Mouse (Mus musculus): ENCODE measurements at regions not wholly inside any gene's neighbourhood (a gene's known extent, or its start where the extent isn't known, plus 50 kb on each side); places are given as distances from the start of the nearest gene placed in this dataset.

- DNase-seq (ENCODE audit: low spot score in 2 of 2), result peak in 1 of 2 experiments; percentile 70
These were observed 200.8 kb upstream of the Dio3 start for GRCm38 (mm10) chr12:110078081-110078505.

GRCm38 (mm10) chr12:110081831-110082615 is 196.8 kb upstream of the Dio3 start:
- no peak for DNase-seq (ENCODE audit: low spot score in 2 of 2)

GRCm38 (mm10) chr12:110082921-110083320 is 195.9 kb upstream of the Dio3 start:
- peak in 1 of 2 experiments; percentile 43 for DNase-seq (ENCODE audit: low spot score in 2 of 2)

GRCm38 (mm10) chr12:110083471-110083870 is 195.4 kb upstream of the Dio3 start:
- DNase-seq (ENCODE audit: low spot score in 2 of 2), result no peak

- DNase-seq (ENCODE audit: low spot score in 2 of 2), result no peak
These were observed 191.9 kb upstream of the Dio3 start for GRCm38 (mm10) chr12:110086921-110087320.

GRCm38 (mm10) chr12:110087812-110088211 is 191.1 kb upstream of the Dio3 start:
- DNase-seq (ENCODE audit: low spot score in 2 of 2), result peak in 1 of 2 experiments; percentile 26

GRCm38 (mm10) chr12:110102186-110102585 is 176.7 kb upstream of the Dio3 start:
- no peak for DNase-seq (ENCODE audit: low spot score in 2 of 2)

- DNase-seq (ENCODE audit: low spot score in 2 of 2), result peak in 1 of 2 experiments; percentile 54
These were observed 166.7 kb upstream of the Dio3 start for GRCm38 (mm10) chr12:110112051-110112722.

DNA sequence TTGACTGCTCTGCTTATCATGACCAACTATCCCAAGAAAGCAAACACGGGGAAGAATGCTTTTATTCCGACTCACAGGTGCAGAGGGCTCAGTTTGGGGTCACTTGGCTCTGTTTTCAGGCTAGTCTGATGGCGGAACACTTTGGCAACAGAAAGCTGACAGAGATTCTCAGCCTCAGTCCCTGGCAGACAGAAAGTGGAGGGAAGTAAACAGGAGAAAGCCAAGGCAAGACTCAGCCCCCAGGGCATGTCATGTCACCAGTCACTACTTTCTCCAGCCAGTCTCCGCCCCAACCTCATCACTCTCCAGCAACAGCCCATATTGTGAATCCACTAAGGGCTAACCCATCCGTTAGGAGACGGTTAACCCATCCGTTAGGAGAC is 166.2 kb upstream of the Dio3 start:
- no peak for DNase-seq (ENCODE audit: low spot score in 2 of 2)

- no peak for DNase-seq (ENCODE audit: low spot score in 2 of 2)
These were observed 158.7 kb upstream of the Dio3 start for GRCm38 (mm10) chr12:110120141-110120540.

- DNase-seq (ENCODE audit: low spot score in 2 of 2), result no peak
These were observed 155.9 kb upstream of the Dio3 start for GRCm38 (mm10) chr12:110122976-110123375.

DNA sequence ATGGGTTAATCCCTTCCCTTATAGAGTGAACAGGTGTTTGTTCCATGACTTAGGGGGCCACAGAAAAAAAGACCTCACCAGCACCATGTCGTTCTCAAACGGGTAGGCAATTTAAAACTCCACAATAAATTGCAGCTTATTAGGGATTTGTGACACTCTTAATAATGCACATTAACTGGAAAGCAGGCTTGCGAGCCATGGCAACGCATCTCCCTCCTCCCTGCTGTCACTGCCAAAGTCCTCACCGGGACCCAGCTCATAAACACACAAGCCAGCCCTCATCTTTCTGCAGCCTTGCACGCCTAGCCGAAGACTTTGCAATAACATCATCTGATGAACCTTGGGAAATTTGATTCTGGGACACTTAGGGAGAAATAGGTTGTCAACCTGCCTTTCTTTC is 152.3 kb upstream of the Dio3 start:
- DNase-seq (ENCODE audit: low spot score in 2 of 2), result no peak

DNA sequence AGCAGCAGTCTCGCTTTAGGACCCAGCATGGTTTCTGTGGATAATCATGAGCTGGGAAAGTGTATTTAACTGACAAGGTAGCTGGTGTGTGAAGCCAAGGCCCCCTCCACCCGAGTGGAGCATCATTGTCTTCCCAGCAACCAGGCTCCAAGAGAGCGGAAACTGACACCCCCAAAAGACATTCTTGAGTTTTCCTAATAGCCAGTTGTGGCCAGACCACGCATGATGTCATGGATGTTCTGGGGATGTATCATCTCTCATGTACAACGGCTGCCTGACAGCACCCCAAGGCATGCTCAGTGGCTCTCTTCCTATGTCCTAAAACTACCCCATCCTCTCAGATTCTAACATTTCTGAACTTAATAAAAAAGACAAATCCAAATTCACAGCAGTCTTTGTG is 133.5 kb upstream of the Dio3 start:
- DNase-seq (ENCODE audit: low spot score in 2 of 2), result no peak

DNA sequence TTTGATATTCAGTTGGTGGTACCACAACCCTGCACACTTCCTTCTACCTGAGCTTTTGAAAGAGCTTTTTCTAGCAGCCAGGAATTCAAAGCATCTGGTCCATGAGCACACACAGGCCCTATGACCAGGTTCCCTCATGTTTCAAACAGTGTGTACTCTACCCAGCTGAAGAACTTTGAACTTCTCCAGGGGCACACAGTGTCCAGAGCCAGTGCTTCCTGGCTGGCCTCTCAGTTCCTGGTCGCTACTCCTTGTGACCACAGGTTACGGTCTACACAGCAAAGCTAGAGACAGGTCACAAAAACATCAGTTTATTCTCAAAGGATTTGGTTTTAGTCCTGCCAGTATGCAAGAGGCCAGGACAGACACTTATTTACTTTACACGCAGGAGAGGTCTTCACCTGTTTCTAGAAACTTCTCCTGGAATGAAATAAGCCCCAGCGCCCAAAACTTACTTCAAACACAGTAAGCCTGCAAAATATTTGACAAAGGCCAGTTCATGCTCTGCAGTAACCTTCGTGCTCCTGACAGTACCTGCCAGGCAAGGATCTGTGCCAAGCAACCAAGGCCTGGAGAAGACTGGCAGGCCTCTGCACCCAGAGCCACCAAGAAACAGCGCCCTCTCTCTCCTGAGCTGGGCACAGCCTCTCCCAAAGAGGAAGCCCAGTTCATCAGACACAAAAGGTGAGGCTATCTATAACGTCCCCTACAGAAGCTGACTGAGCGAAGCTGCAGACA is 124.5 kb upstream of the Dio3 start:
- peak in 1 of 2 experiments; percentile 21 for DNase-seq (ENCODE audit: low spot score in 2 of 2)

DNA sequence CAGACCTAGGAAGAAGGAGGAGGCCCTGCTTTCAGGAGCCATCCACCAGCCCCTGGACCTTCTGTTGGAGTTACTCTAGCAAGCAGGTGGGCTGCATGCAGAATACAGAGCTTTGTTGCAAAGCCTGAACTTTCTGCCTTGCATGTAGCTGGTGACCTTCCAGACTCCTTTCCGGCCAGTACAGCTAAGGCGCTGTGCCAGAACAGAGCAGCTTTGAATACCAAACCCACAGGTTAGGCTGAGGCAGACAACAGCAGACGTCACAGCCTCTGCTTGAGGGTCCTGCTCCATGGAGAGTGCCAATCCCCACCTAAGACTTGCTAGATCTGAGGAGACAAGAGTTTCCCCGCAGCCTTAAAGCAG is 123.9 kb upstream of the Dio3 start:
- DNase-seq (ENCODE audit: low spot score in 2 of 2), result no peak

DNA sequence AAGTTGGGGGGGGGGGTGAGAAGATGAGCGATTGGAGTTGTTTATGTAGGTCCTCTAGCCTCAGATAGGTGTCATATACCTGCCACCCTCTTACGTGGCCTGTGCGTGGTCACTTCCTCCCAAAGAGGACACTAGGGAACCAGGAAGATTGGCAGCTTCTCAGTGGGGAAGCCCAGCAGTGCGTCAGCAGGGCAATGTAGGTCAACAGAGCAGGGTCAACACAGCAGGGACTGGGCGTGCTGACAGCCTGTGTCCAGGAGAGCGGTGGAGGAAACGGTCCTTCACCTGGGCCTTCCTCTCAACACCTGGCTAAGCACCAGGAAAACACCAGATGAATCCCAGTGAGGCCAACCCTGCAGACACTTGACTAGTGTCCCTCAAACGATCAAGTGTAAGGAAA is 122.4 kb upstream of the Dio3 start:
- no peak for DNase-seq (ENCODE audit: low spot score in 2 of 2)

- DNase-seq (ENCODE audit: low spot score in 2 of 2), result no peak
These were observed 120.7 kb upstream of the Dio3 start for GRCm38 (mm10) chr12:110157998-110158747.

GRCm38 (mm10) chr12:110161306-110161705 is 117.6 kb upstream of the Dio3 start:
- no peak for DNase-seq (ENCODE audit: low spot score in 2 of 2)

- DNase-seq (ENCODE audit: low spot score in 2 of 2), result no peak
These were observed 113.4 kb upstream of the Dio3 start for GRCm38 (mm10) chr12:110165462-110165861.

DNA sequence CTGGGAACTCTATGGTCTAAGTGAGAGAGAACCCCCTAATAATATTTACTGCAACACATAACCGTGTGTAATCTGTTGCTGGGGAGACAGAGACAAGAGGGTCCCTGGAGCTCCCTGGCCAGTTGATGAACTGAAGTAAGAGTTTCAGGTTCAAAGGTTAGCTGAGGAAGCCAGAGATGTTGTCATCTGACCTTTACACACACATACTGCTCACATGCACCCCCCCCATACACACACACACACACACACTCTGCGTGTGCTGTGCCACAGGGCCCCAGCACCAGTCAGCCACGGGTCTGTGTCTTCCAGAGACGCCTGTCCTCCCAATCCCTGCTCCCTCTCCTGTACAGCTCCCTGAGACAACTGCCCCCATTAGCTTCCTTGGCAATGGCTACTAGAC is 110.5 kb upstream of the Dio3 start:
- no peak for DNase-seq (ENCODE audit: low spot score in 2 of 2)

DNA sequence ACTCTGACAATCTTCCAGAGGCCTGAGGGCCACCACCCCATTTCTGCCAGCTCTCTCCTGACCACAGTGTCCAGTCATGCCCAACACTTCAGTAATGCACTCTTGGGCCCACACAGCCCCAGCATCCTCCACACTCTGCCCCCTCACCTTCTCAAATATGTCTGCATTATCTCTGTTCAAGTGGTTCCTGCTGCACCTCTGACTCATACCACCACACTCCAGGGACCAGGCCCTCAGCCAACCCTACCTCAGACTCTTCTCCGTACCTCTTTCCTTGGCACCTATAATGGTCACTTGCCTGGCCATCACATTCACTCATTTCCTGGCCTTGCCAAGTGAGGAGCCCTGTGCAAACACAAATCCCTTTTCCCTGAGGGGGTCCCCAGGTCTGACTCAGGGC is 109.6 kb upstream of the Dio3 start:
- no peak for DNase-seq (ENCODE audit: low spot score in 2 of 2)

DNA sequence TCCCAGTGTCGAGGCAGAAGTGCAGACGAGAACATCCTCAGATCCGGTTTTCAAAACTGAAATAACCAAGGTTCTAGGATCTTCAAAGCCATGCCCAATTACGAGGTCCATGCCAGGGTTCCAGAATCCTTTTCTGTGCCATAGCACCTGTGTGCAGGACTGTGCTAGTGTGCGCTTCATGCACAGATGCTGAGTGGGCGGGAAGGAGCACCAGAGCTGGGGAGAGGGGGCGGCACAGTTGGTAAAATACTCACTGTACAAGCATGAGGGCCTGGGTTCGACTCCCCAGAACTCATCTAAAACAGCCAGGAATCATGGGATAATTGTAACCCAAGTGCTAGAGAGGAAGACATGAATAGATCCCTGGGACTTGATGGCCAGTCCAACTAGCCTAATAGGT is 108.4 kb upstream of the Dio3 start:
- DNase-seq (ENCODE audit: low spot score in 2 of 2), result no peak

Measured in urinary bladder, adult 18-20 months (tissue).